Mouse (Mus musculus) heart, embryonic 15.5 days (tissue): Measurements from ENCODE around the gene Crabp2. TPM values are rescaled to one million over a fixed set of nuclear protein-coding genes. Genes with fewer than 3 reads are reported as not detected.
A peak's percentile ranks its signal among the peaks of the same experiment; 100 is the strongest.

Experiments
- ATAC-seq: fragments of 200-750 bp; cut with Nextera tagmentation; replicated peaks from 2 replicates; pipeline ENCODE4 v1.8.0; 2017; ENCODE audit warnings: low read depth, moderate TSS enrichment; ENCODE audit not compliant: insufficient number of reproducible peaks, insufficient read depth, low FRiP score
- H3K27ac ChIP-seq: fragments of 300-500 bp; sonication (generic); 2 replicates; pipeline ENCODE4 v1.5.1; 2015; ENCODE audit warnings: mild to moderate bottlenecking, inconsistent platforms
- H3K27me3 ChIP-seq: fragments of 300-500 bp; sonication (generic); 2 replicates; pipeline ENCODE4 v1.6.1; 2015; ENCODE audit warnings: inconsistent platforms
- H3K36me3 ChIP-seq: fragments of 300-500 bp; sonication (generic); 2 replicates; pipeline ENCODE4 v1.6.1; 2015; ENCODE audit warnings: mild to moderate bottlenecking, inconsistent platforms
- H3K4me1 ChIP-seq: fragments of 300-500 bp; sonication (generic); replicated peaks from 2 replicates; pipeline ENCODE4 v1.6.1; 2015; ENCODE audit warnings: inconsistent platforms
- H3K4me2 ChIP-seq: fragments of 300-500 bp; sonication (generic); 2 replicates; pipeline ENCODE4 v1.6.1; 2015; ENCODE audit warnings: inconsistent platforms, mild to moderate bottlenecking, moderate library complexity
- H3K4me3 ChIP-seq: fragments of 300-500 bp; sonication (generic); 2 replicates; pipeline ENCODE4 v1.5.1; 2015; ENCODE audit warnings: mild to moderate bottlenecking, inconsistent platforms
- H3K9ac ChIP-seq: fragments of 300-500 bp; sonication (generic); 2 replicates; pipeline ENCODE4 v1.6.1; 2015; ENCODE audit warnings: mild to moderate bottlenecking, inconsistent platforms
- H3K9me3 ChIP-seq: fragments of 300-500 bp; sonication (generic); replicated peaks from 2 replicates; pipeline ENCODE4 v1.6.1; 2016; ENCODE audit warnings: inconsistent platforms
- WGBS: fragments of 180-500 bp; shearing (Covaris S2); methylation state at CpG from one replicate; pipeline ENCODE4 v1.1.7; 2015; ENCODE audit warnings: mixed read lengths; 5-methylcytosine and 5-hydroxymethylcytosine counted together
- polyA plus RNA-seq: library from polyadenylated mRNA; unstranded; fragments of >200 nt; fragmentation: Nextera tagmentation; extraction: Ambion mirVana; gene quantifications from 2 replicates; pipeline ENCODE4 v1.2.1, GENCODE M21; 2015

The Crabp2 gene
- polyA plus RNA-seq, 1 experiment from 2014 or later = 4.1 TPM

DNA sequence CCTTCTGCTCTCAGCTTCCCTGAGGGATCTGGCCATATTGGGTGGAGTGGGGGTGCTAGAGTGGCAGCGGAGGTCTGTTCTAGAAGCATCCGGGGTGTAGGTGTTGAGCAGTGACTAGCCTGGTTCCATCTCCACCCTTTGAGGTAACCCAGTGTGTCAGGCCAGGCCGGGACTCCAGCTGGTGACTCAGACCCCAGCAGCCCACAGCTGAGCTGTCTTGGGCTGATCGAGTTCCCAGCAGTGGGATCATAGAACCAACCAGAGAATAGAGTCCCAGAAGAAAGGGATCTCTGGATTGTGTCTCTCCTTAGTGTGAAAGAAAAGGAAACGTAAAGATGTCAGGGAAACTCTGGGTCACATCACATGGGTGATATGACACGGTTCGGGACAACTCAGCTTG, 10.9 kb downstream of the Crabp2 start:
- Histone ChIP-seq H3K27me3 (peaks cover 5% of the 10 kb centered on the region; the same call in 1 of the 2 replicates), H3K4me2 (no peak overlapping the region), H3K9ac (no peak overlapping the region), H3K4me3 (no peak overlapping the region), H3K36me3 (no peaks in the 10 kb centered on the region), H3K27ac (no peak overlapping the region), H3K4me1 (peaks cover 23% of the 10 kb centered on the region), H3K9me3 (no peaks in the 10 kb centered on the region)
- ATAC-seq = no peak
- 66% methylated on average over 7 of the region's 7 CpGs for WGBS

DNA sequence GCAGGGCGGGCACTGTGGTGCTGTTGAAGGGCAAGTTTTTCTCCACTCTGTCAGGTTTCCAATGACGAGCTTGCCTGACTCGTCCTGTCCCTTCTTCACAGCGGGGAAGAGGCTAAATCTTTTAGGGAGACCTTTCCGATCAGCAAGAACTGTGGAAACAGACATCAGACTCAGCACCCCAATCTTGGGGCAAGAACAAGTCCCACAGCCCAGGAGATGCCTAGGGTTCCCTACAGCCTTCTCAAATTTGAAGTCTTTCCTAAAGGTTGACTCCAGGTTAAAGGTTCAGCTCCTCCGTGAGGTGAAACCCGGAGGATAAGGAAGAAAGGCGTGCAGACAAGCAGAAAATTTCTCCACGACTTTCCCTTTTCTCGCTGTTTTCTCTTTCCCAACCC, 11.7 kb downstream of the Crabp2 start:
- H3K27me3 ChIP-seq = peaks cover 8% of the 10 kb centered on the region; the same call in 1 of the 2 replicates
- no peak for ATAC-seq
- peak overlapping the region; percentile 54 for H3K9ac ChIP-seq
- WGBS = 12% methylated on average over 10 of the region's 10 CpGs
- no peaks in the 10 kb centered on the region for H3K9me3 ChIP-seq
- H3K4me3 ChIP-seq = peak overlapping the region; percentile 49
- H3K4me2 ChIP-seq = peak overlapping the region; percentile 82
- H3K4me1 ChIP-seq = peaks cover 23% of the 10 kb centered on the region
- H3K27ac ChIP-seq = peak overlapping the region; percentile 82
- no peaks in the 10 kb centered on the region for H3K36me3 ChIP-seq

- Histone ChIP-seq H3K4me1 (peaks cover 23% of the 10 kb centered on the region), H3K4me3 (peak overlapping the region; percentile 49), H3K27ac (peak overlapping the region; percentile 82), H3K36me3 (no peaks in the 10 kb centered on the region), H3K9ac (peak overlapping the region; percentile 54), H3K4me2 (peak overlapping the region; percentile 82), H3K27me3 (peaks cover 8% of the 10 kb centered on the region; the same call in 1 of the 2 replicates), H3K9me3 (no peaks in the 10 kb centered on the region)
- ATAC-seq = peak; percentile 97
- WGBS = 1% methylated on average over 27 of the region's 27 CpGs
Observed at GRCm38 (mm10) chr3:87960586-87961191, 12.2 kb downstream of the Crabp2 start.

- under 1% methylated on average over 21 of the region's 21 CpGs for WGBS
- Histone ChIP-seq H3K4me1 (peaks cover 44% of the 10 kb centered on the region), H3K27me3 (peaks cover 18% of the 10 kb centered on the region), H3K4me3 (peak overlapping the region; percentile 60), H3K9ac (peak overlapping the region; percentile 63; the same call in 1 of the 2 replicates), H3K9me3 (no peaks in the 10 kb centered on the region), H3K27ac (peak overlapping the region; percentile 57), H3K4me2 (peak overlapping the region; percentile 89), H3K36me3 (no peaks in the 10 kb centered on the region)
- no peak for ATAC-seq
Observed at GRCm38 (mm10) chr3:87970184-87970938, 21.9 kb downstream of the Crabp2 start.

GRCm38 (mm10) chr3:87970939-87971488, 22.5 kb downstream of the Crabp2 start, which contains the start of gene Nes:
Gene Nes (plus strand): TSS chr3:87971078.
- peak within 1 kb of the TSS; percentile 63 for H3K9ac ChIP-seq
- H3K36me3 ChIP-seq = no peaks in the 10 kb centered on the region
- peak within 1 kb of the TSS; percentile 89 for H3K4me2 ChIP-seq
- peak; percentile 60; the same call in 1 of the 2 replicates for ATAC-seq
- H3K27ac ChIP-seq = peak within 1 kb of the TSS; percentile 57
- H3K27me3 ChIP-seq = peaks cover 18% of the 10 kb centered on the region
- WGBS = under 1% methylated on average over 44 of the region's 44 CpGs
- H3K4me3 ChIP-seq = peak within 1 kb of the TSS; percentile 60
- no peaks in the 10 kb centered on the region for H3K9me3 ChIP-seq
- H3K4me1 ChIP-seq = peaks cover 44% of the 10 kb centered on the region

DNA sequence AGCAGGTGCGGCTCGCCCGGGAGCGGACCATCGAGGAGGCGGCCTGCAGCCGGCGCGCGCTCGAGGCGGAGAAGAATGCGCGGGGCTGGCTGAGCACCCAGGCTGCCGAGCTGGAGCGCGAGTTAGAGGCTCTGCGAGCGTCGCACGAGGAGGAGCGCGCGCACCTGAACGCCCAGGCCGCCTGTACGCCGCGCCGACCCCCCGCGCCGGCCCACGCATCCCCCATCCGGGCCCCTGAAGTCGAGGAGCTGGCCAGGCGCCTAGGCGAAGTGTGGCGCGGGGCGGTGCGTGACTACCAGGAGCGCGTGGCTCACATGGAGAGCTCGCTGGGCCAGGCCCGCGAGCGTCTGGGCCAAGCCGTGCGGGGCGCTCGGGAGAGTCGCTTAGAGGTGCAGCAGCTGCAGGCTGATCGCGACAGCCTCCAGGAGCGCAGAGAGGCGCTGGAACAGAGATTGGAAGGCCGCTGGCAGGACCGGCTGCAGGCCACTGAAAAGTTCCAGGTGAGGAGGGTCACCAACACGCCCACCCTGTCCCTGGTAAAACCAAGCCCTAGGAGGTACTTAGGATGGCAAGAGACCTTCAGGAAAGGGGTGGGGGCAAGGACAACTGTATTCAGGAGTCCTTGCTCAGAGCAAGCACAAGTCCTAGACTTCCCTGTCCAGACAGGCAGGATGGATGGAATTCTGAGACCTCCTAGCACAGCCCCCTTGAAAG, 23.2 kb downstream of the Crabp2 start:
- H3K4me2 ChIP-seq = peak overlapping the region; percentile 89
- H3K9me3 ChIP-seq = no peaks in the 10 kb centered on the region
- peak overlapping the region; percentile 57 for H3K27ac ChIP-seq
- peaks cover 18% of the 10 kb centered on the region for H3K27me3 ChIP-seq
- 0 out of 2 replicates have a peak, but pooled peaks have one; percentile 12 for ATAC-seq
- peaks cover 44% of the 10 kb centered on the region for H3K4me1 ChIP-seq
- peak overlapping the region; percentile 63 for H3K9ac ChIP-seq
- H3K36me3 ChIP-seq = 0 out of 2 replicates have a peak, but pooled peaks cover 2% of the 10 kb centered on the region
- H3K4me3 ChIP-seq = peak overlapping the region; percentile 60
- WGBS = under 1% methylated on average over 50 of the region's 60 CpGs

GRCm38 (mm10) chr3:87972203-87972664, 23.8 kb downstream of the Crabp2 start:
- peak overlapping the region; percentile 60 for H3K4me3 ChIP-seq
- peaks cover 44% of the 10 kb centered on the region for H3K4me1 ChIP-seq
- H3K27ac ChIP-seq = no peak overlapping the region; the same call in 1 of the 2 replicates
- H3K36me3 ChIP-seq = 0 out of 2 replicates have a peak, but pooled peaks cover 2% of the 10 kb centered on the region
- H3K9ac ChIP-seq = peak overlapping the region; percentile 63
- H3K9me3 ChIP-seq = no peaks in the 10 kb centered on the region
- peaks cover 18% of the 10 kb centered on the region for H3K27me3 ChIP-seq
- H3K4me2 ChIP-seq = peak overlapping the region; percentile 89
- 27% methylated on average over 8 of the region's 8 CpGs for WGBS
- no peak for ATAC-seq

- no peak overlapping the region for H3K27ac ChIP-seq
Observed at GRCm38 (mm10) chr3:87972776-87973175, 24.3 kb downstream of the Crabp2 start.

GRCm38 (mm10) chr3:87973593-87974380, 25.3 kb downstream of the Crabp2 start:
- WGBS = 44% methylated on average over 14 of the region's 14 CpGs
- Histone ChIP-seq H3K4me1 (peaks cover 50% of the 10 kb centered on the region), H3K36me3 (0 out of 2 replicates have a peak, but pooled peaks cover 2% of the 10 kb centered on the region), H3K4me3 (peak overlapping the region; percentile 60), H3K4me2 (peak overlapping the region; percentile 89), H3K9me3 (no peaks in the 10 kb centered on the region), H3K9ac (peak overlapping the region; percentile 13; the same call in 1 of the 2 replicates), H3K27me3 (peaks cover 15% of the 10 kb centered on the region), H3K27ac (peak overlapping the region; percentile 22; the same call in 1 of the 2 replicates)
- ATAC-seq = no peak

More at GRCm38 (mm10) chr3:87972776-87973175, 24.3 kb downstream of the Crabp2 start:
- 36% methylated on average over 5 of the region's 5 CpGs for WGBS
- peak overlapping the region; percentile 60 for H3K4me3 ChIP-seq
- H3K36me3 ChIP-seq = 0 out of 2 replicates have a peak, but pooled peaks cover 2% of the 10 kb centered on the region
- peaks cover 44% of the 10 kb centered on the region for H3K4me1 ChIP-seq
- H3K27me3 ChIP-seq = peaks cover 17% of the 10 kb centered on the region
- 0 out of 2 replicates have a peak overlapping the region, but pooled peaks have one; percentile 63 for H3K9ac ChIP-seq
- H3K9me3 ChIP-seq = no peaks in the 10 kb centered on the region
- peak overlapping the region; percentile 89 for H3K4me2 ChIP-seq
- ATAC-seq = no peak
